Mouse (Mus musculus): ENCODE measurements around the gene Olfr18. TPM values are rescaled to one million over a fixed set of nuclear protein-coding genes. Genes with fewer than 3 reads are reported as not detected.
A peak's percentile ranks its signal among the peaks of the same experiment; 100 is the strongest.
"Not testable (repeated sequence)": the region's sequence is repeated elsewhere in the genome, so short reads cannot be mapped to it uniquely, and the experiment has no call there.

The Olfr18 gene
- not detected in 2 replicates for polyA plus RNA-seq (2014; fragmentation: Nextera tagmentation; extraction: Ambion mirVana)

- Histone ChIP-seq H3K4me3 (ENCODE audit: low read depth, low read length) (no peak within 1 kb of the TSS), H3K36me3 (ENCODE audit: control insufficient read depth, insufficient read depth, low read length) (no peaks in the 10 kb centered on the region), H3K27ac (ENCODE audit: low read depth, low read length) (no peak within 1 kb of the TSS), H3K9ac (ENCODE audit: low read length) (no peak within 1 kb of the TSS), H3K9me3 (ENCODE audit: control insufficient read depth, low read length) (no peaks in the 10 kb centered on the region), H3K4me1 (ENCODE audit: control insufficient read depth, insufficient read depth, low read length) (no peaks in the 10 kb centered on the region), H3K4me2 (ENCODE audit: low read depth) (no peak within 1 kb of the TSS), H3K27me3 (ENCODE audit: control insufficient read depth, insufficient read depth, low read length) (no peaks in the 10 kb centered on the region)
- DNase-seq (ENCODE audit: low spot score): no peak
- no peak for ATAC-seq (ENCODE audit: insufficient read depth, low FRiP score, low TSS enrichment)
Measured at GRCm38 (mm10) chr9:20335994-20336393, at the start of gene Olfr18. Gene Olfr18, minus strand, starts transcription at chr9:20336094.

GRCm38 (mm10) chr9:20385343-20385703, 49.4 kb upstream of the Olfr18 start:
- WGBS: 17% methylated on average over 16 of the region's 16 CpGs
- H3K9ac ChIP-seq (ENCODE audit: low read length): peak overlapping the region; percentile 67
- no peak overlapping the region for H3K27ac ChIP-seq (ENCODE audit: low read depth, low read length)
- no peaks in the 10 kb centered on the region for H3K36me3 ChIP-seq (ENCODE audit: control insufficient read depth, insufficient read depth, low read length)
- DNase-seq (ENCODE audit: low spot score): no peak
- peak; percentile 68; the same call in 1 of the 2 replicates for ATAC-seq (ENCODE audit: insufficient read depth, low FRiP score, low TSS enrichment)
- H3K27me3 ChIP-seq (ENCODE audit: control insufficient read depth, insufficient read depth, low read length): no peaks in the 10 kb centered on the region
- no peaks in the 10 kb centered on the region for H3K4me1 ChIP-seq (ENCODE audit: control insufficient read depth, insufficient read depth, low read length)
- H3K4me2 ChIP-seq (ENCODE audit: low read depth): peak overlapping the region; percentile 72
- H3K4me3 ChIP-seq (ENCODE audit: low read depth, low read length): peak overlapping the region; percentile 57
- no peaks in the 10 kb centered on the region for H3K9me3 ChIP-seq (ENCODE audit: control insufficient read depth, low read length)

- WGBS: 6% methylated on average over 40 of the region's 40 CpGs
Measured at GRCm38 (mm10) chr9:20384532-20385342, 48.8 kb upstream of the Olfr18 start, which contains the start of gene Zfp560. Gene Zfp560, minus strand, starts transcription at chr9:20385177.

GRCm38 (mm10) chr9:20383659-20384058, 47.8 kb upstream of the Olfr18 start:
- H3K27me3 ChIP-seq (ENCODE audit: control insufficient read depth, insufficient read depth, low read length): no peaks in the 10 kb centered on the region
- no peak overlapping the region; the same call in 1 of the 2 replicates for H3K4me3 ChIP-seq (ENCODE audit: low read depth, low read length)
- H3K36me3 ChIP-seq (ENCODE audit: control insufficient read depth, insufficient read depth, low read length): no peaks in the 10 kb centered on the region
- DNase-seq (ENCODE audit: low spot score) (no peak), ATAC-seq (ENCODE audit: insufficient read depth, low FRiP score, low TSS enrichment) (no peak)
- H3K9ac ChIP-seq (ENCODE audit: low read length): no peak overlapping the region
- H3K4me2 ChIP-seq (ENCODE audit: low read depth): no peak overlapping the region
- H3K27ac ChIP-seq (ENCODE audit: low read depth, low read length): no peak overlapping the region
- WGBS: 91% methylated on average over 7 of the region's 7 CpGs
- H3K9me3 ChIP-seq (ENCODE audit: control insufficient read depth, low read length): no peaks in the 10 kb centered on the region
- H3K4me1 ChIP-seq (ENCODE audit: control insufficient read depth, insufficient read depth, low read length): no peaks in the 10 kb centered on the region

More at GRCm38 (mm10) chr9:20384532-20385342, 48.8 kb upstream of the Olfr18 start, which contains the start of gene Zfp560:
- Histone ChIP-seq H3K9ac (ENCODE audit: low read length) (peak within 1 kb of the TSS; percentile 72), H3K4me1 (ENCODE audit: control insufficient read depth, insufficient read depth, low read length) (no peaks in the 10 kb centered on the region), H3K27ac (ENCODE audit: low read depth, low read length) (no peak within 1 kb of the TSS), H3K27me3 (ENCODE audit: control insufficient read depth, insufficient read depth, low read length) (no peaks in the 10 kb centered on the region), H3K4me2 (ENCODE audit: low read depth) (peak within 1 kb of the TSS; percentile 72), H3K36me3 (ENCODE audit: control insufficient read depth, insufficient read depth, low read length) (no peaks in the 10 kb centered on the region), H3K4me3 (ENCODE audit: low read depth, low read length) (peak within 1 kb of the TSS; percentile 57), H3K9me3 (ENCODE audit: control insufficient read depth, low read length) (no peaks in the 10 kb centered on the region)
- peak; percentile 95 for DNase-seq (ENCODE audit: low spot score)
- peak; percentile 99 for ATAC-seq (ENCODE audit: insufficient read depth, low FRiP score, low TSS enrichment)

GRCm38 (mm10) chr9:20374712-20375111, 38.8 kb upstream of the Olfr18 start:
- Histone ChIP-seq H3K27me3 (ENCODE audit: control insufficient read depth, insufficient read depth, low read length) (no peaks in the 10 kb centered on the region), H3K27ac (ENCODE audit: low read depth, low read length) (no peak overlapping the region), H3K4me2 (ENCODE audit: low read depth) (no peak overlapping the region), H3K9me3 (ENCODE audit: control insufficient read depth, low read length) (no peaks in the 10 kb centered on the region), H3K4me1 (ENCODE audit: control insufficient read depth, insufficient read depth, low read length) (no peaks in the 10 kb centered on the region), H3K36me3 (ENCODE audit: control insufficient read depth, insufficient read depth, low read length) (no peaks in the 10 kb centered on the region), H3K9ac (ENCODE audit: low read length) (no peak overlapping the region), H3K4me3 (ENCODE audit: low read depth, low read length) (no peak overlapping the region)
- 98% methylated on average over 1 of the region's 1 CpGs for WGBS
- DNase-seq (ENCODE audit: low spot score) (no peak), ATAC-seq (ENCODE audit: insufficient read depth, low FRiP score, low TSS enrichment) (no peak)

GRCm38 (mm10) chr9:20367311-20367710, 31.4 kb upstream of the Olfr18 start:
- Histone ChIP-seq H3K4me3 (ENCODE audit: low read depth, low read length) (no peak overlapping the region), H3K27ac (ENCODE audit: low read depth, low read length) (no peak overlapping the region), H3K9me3 (ENCODE audit: control insufficient read depth, low read length) (peaks cover 3% of the 10 kb centered on the region), H3K4me2 (ENCODE audit: low read depth) (no peak overlapping the region), H3K27me3 (ENCODE audit: control insufficient read depth, insufficient read depth, low read length) (no peaks in the 10 kb centered on the region), H3K4me1 (ENCODE audit: control insufficient read depth, insufficient read depth, low read length) (no peaks in the 10 kb centered on the region), H3K9ac (ENCODE audit: low read length) (no peak overlapping the region), H3K36me3 (ENCODE audit: control insufficient read depth, insufficient read depth, low read length) (no peaks in the 10 kb centered on the region)
- WGBS: 89% methylated on average over 2 of the region's 2 CpGs
- ATAC-seq (ENCODE audit: insufficient read depth, low FRiP score, low TSS enrichment) (no peak), DNase-seq (ENCODE audit: low spot score) (no peak)

- peaks cover 11% of the 10 kb centered on the region for H3K36me3 ChIP-seq (ENCODE audit: control insufficient read depth, insufficient read depth, low read length)
- no peak overlapping the region for H3K27ac ChIP-seq (ENCODE audit: low read depth, low read length)
- H3K27me3 ChIP-seq (ENCODE audit: control insufficient read depth, insufficient read depth, low read length): no peaks in the 10 kb centered on the region
- ATAC-seq (ENCODE audit: insufficient read depth, low FRiP score, low TSS enrichment) (no peak), DNase-seq (ENCODE audit: low spot score) (no peak)
- 89% methylated on average over 4 of the region's 4 CpGs for WGBS
- H3K4me3 ChIP-seq (ENCODE audit: low read depth, low read length): no peak overlapping the region
- H3K9ac ChIP-seq (ENCODE audit: low read length): no peak overlapping the region
- no peaks in the 10 kb centered on the region for H3K4me1 ChIP-seq (ENCODE audit: control insufficient read depth, insufficient read depth, low read length)
- peaks cover 3% of the 10 kb centered on the region; the same call in 1 of the 2 replicates for H3K9me3 ChIP-seq (ENCODE audit: control insufficient read depth, low read length)
- H3K4me2 ChIP-seq (ENCODE audit: low read depth): no peak overlapping the region
Measured at GRCm38 (mm10) chr9:20348501-20348900, 12.6 kb upstream of the Olfr18 start.

GRCm38 (mm10) chr9:20298232-20298631, 37.7 kb downstream of the Olfr18 start, which contains the start of gene Olfr873:
Gene Olfr873, plus strand, starts transcription at chr9:20298532.
- H3K27me3 ChIP-seq (ENCODE audit: control insufficient read depth, insufficient read depth, low read length): no peaks in the 10 kb centered on the region
- no peaks in the 10 kb centered on the region; the same call in 1 of the 2 replicates for H3K9me3 ChIP-seq (ENCODE audit: control insufficient read depth, low read length)
- H3K4me2 ChIP-seq (ENCODE audit: low read depth): no peak within 1 kb of the TSS
- no peak for DNase-seq (ENCODE audit: low spot score)
- no peak within 1 kb of the TSS for H3K4me3 ChIP-seq (ENCODE audit: low read depth, low read length)
- H3K4me1 ChIP-seq (ENCODE audit: control insufficient read depth, insufficient read depth, low read length): no peaks in the 10 kb centered on the region
- no peaks in the 10 kb centered on the region for H3K36me3 ChIP-seq (ENCODE audit: control insufficient read depth, insufficient read depth, low read length)
- H3K27ac ChIP-seq (ENCODE audit: low read depth, low read length): no peak within 1 kb of the TSS
- ATAC-seq (ENCODE audit: insufficient read depth, low FRiP score, low TSS enrichment): no peak
- 96% methylated on average over 1 of the region's 1 CpGs for WGBS
- H3K9ac ChIP-seq (ENCODE audit: low read length): no peak within 1 kb of the TSS

GRCm38 (mm10) chr9:20295562-20295961, 40.3 kb downstream of the Olfr18 start:
- H3K9ac ChIP-seq (ENCODE audit: low read length); H3K9me3 ChIP-seq (ENCODE audit: control insufficient read depth, low read length); H3K36me3 ChIP-seq (ENCODE audit: control insufficient read depth, insufficient read depth, low read length); H3K27me3 ChIP-seq (ENCODE audit: control insufficient read depth, insufficient read depth, low read length); DNase-seq (ENCODE audit: low spot score); H3K4me1 ChIP-seq (ENCODE audit: control insufficient read depth, insufficient read depth, low read length); H3K4me3 ChIP-seq (ENCODE audit: low read depth, low read length); H3K27ac ChIP-seq (ENCODE audit: low read depth, low read length); H3K4me2 ChIP-seq (ENCODE audit: low read depth); ATAC-seq (ENCODE audit: insufficient read depth, low FRiP score, low TSS enrichment): not testable (repeated sequence)
- WGBS: 83% methylated on average over 5 of the region's 5 CpGs
